Mouse (Mus musculus) E14TG2a.4 (cell line): ENCODE measurements around the gene Cnot10.

Source experiments
- H3K27me3 ChIP-seq: 2 replicates; pipeline ENCODE4 v1.6.1; 2014; ENCODE audit warnings: low read length, control low read depth; ENCODE audit not compliant: insufficient read depth
- H3K36me3 ChIP-seq: 2 replicates; pipeline ENCODE4 v1.6.1; 2014; ENCODE audit warnings: low read length, control low read depth; ENCODE audit not compliant: insufficient read depth
- H3K4me1 ChIP-seq: replicated peaks from 2 replicates; pipeline ENCODE4 v1.6.1; 2014; ENCODE audit warnings: low read depth, low read length, control low read depth
- H3K4me3 ChIP-seq: replicated peaks from 2 replicates; pipeline ENCODE4 v1.5.1; 2014; ENCODE audit warnings: mild to moderate bottlenecking, low read length
- H3K9me3 ChIP-seq: 2 replicates; pipeline ENCODE4 v1.6.1; 2014; ENCODE audit warnings: low read length, control low read depth
- CTCF ChIP-seq: conservative IDR thresholded peaks from 2 replicates; pipeline ENCODE4 v1.5.1; 2014; ENCODE audit warnings: low read length
- NANOG ChIP-seq: IDR thresholded peaks from 2 replicates; pipeline ENCODE4 v1.6.1; 2014; ENCODE audit warnings: borderline replicate concordance, low read length, mixed read lengths
- POU5F1 ChIP-seq: IDR thresholded peaks from 2 replicates; pipeline ENCODE4 v1.6.1; 2014; ENCODE audit warnings: low read length, borderline replicate concordance

The Cnot10 gene

DNA sequence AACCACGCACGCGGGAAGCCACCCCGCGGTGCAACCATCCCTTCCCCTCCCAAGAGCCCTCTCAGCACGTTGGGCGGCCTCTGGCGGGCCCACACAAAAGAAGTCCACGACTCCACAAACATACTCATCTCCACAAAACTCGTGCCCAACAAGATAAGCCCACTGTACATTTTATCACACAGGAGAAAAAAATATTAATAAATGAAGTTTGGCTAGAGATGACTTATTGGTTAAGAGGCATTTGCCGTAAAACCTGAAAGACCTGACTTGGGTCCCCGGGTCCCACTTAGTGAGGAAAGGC, 78.4 kb downstream of the Cnot10 start:
- Histone ChIP-seq H3K27me3 (no peaks in the 10 kb centered on the region), H3K4me3 (peak overlapping the region; percentile 92), H3K36me3 (peaks cover 47% of the 10 kb centered on the region), H3K4me1 (peaks cover 59% of the 10 kb centered on the region), H3K9me3 (no peaks in the 10 kb centered on the region)
- TF ChIP-seq POU5F1 (no peak), CTCF (no peak), NANOG (no peak)

DNA sequence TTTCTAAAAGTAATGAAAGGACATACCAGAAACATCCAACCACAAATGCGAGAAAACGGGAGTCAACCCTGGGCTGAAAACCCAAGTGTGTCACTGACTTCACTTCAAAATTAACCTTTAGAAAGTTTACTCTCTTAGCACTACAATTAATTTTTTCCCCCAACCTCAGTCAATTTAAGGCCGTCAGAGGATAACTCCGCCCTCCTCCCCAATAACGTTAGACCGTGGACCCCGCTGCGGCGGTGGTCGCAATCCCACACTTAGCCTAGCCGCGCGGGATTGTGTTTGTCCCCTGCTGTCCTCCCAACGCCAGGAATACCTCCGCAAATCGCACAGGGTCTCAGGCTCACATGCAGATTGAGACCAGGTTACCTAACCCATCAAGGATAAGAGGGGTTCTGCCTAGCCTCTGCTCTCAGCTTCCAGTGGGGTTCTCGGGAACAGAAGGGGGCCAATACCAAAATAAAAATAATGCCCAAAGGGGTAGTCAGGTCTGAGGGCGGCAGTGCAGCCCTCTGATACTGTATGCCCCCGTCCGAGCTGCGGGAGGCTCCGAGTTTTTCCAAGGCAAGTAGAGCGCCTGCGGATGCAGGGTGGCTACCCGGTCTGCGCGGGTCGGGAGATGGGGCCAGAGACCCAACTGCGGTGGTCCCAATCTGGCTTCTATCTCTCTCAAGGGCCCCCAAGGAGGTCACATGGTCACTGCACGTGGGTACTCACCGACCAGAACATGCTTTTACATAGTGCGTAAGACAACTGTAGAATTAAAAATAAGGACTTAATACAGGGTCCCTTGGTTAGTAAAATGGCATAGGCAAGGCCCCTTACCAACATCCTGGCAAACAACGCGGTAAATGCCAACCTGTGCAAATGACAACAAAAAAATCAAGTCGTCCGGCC, 79.0 kb downstream of the Cnot10 start:
- H3K27me3 ChIP-seq, result no peaks in the 10 kb centered on the region
- H3K4me3 ChIP-seq, result peak overlapping the region; percentile 92
- TF ChIP-seq NANOG (no peak), POU5F1 (no peak), CTCF (no peak)
- no peaks in the 10 kb centered on the region for H3K9me3 ChIP-seq
- peaks cover 58% of the 10 kb centered on the region for H3K4me1 ChIP-seq
- H3K36me3 ChIP-seq, result peaks cover 48% of the 10 kb centered on the region

DNA sequence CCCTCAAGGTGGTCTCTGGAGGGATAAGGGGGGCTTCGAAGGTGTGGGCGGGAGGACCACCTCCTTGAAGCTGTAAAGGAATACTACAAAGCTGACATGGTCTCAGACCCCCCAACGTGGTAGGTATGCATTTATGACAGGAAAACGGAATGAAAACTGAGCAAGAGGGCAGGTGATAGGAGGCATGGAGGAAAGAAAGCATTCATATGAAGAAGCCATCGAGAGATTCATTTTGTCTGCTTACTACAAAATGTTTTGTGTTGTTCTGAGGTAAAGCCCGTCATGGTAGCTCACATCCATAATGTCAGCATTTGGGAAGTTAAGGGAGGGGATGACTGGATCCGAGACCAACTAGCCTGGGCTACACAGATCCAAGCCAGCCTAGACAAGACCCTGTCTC, 79.8 kb downstream of the Cnot10 start:
- no peaks in the 10 kb centered on the region for H3K27me3 ChIP-seq

DNA sequence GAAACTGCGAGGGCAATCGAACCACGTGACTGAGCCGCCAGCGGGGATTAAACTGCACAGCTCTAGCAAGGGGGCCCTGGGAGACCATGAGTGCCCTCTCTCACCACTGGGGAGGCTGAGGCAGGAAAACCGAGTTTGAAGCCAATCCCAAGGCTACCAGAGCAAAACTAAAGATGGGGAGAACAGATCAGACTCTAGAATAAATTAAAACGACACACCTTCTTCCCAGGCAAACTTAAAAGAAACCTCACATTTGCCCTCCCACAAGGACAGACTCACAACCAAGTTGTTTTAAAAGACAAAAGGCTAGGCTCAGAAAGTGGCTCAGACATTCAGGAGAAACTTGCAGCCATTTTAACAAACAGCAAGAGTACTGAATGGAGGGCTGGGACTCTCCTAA, 82.9 kb downstream of the Cnot10 start:
- Histone ChIP-seq H3K27me3 (no peaks in the 10 kb centered on the region), H3K4me1 (peaks cover 83% of the 10 kb centered on the region), H3K9me3 (no peaks in the 10 kb centered on the region), H3K4me3 (peak overlapping the region; percentile 92), H3K36me3 (peaks cover 87% of the 10 kb centered on the region)
- TF ChIP-seq NANOG (no peak; the same call in 1 of the 2 replicates), POU5F1 (no peak), CTCF (no peak)

More for the DNA sequence above, 79.8 kb downstream of the Cnot10 start:
- no peak for TF ChIP-seq NANOG
- TF ChIP-seq CTCF, result no peak
- TF ChIP-seq POU5F1, result no peak
- Histone ChIP-seq H3K4me1 (peaks cover 59% of the 10 kb centered on the region), H3K4me3 (peak overlapping the region; percentile 92), H3K36me3 (peaks cover 57% of the 10 kb centered on the region), H3K9me3 (no peaks in the 10 kb centered on the region)

DNA sequence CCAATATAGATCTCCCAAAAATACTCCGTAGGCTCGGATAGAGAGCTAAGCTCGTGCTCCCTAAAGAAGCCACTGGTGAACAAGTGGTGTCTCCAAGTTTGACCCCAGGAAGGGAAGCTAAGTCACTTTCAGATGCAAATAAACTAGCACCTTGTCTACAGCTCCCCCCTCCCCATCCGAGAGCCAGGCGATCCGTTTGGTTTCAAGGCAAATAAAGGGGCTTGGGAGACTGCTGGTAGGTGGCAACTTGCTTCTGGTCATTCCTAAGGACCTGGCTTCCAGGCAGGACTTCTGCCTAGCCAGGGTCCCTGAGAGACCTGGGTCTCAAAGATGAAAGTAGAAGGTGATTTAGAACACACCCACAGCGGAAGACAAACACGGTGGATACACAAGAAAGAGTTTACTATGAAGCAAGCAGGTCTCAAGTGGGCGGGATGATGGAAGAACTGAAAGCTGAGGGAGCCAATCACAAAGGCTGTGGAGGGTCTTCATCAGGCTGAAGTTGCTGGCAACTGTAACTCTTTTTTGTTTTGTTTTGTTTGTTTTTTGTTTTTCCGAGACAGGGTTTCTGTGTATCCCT, 83.6 kb downstream of the Cnot10 start:
- no peaks in the 10 kb centered on the region for H3K9me3 ChIP-seq
- peak overlapping the region; percentile 92 for H3K4me3 ChIP-seq
- no peaks in the 10 kb centered on the region for H3K27me3 ChIP-seq
- H3K4me1 ChIP-seq, result peaks cover 90% of the 10 kb centered on the region
- H3K36me3 ChIP-seq, result peaks cover 87% of the 10 kb centered on the region
- TF ChIP-seq CTCF, result no peak
- TF ChIP-seq POU5F1, result no peak
- TF ChIP-seq NANOG, result no peak

DNA sequence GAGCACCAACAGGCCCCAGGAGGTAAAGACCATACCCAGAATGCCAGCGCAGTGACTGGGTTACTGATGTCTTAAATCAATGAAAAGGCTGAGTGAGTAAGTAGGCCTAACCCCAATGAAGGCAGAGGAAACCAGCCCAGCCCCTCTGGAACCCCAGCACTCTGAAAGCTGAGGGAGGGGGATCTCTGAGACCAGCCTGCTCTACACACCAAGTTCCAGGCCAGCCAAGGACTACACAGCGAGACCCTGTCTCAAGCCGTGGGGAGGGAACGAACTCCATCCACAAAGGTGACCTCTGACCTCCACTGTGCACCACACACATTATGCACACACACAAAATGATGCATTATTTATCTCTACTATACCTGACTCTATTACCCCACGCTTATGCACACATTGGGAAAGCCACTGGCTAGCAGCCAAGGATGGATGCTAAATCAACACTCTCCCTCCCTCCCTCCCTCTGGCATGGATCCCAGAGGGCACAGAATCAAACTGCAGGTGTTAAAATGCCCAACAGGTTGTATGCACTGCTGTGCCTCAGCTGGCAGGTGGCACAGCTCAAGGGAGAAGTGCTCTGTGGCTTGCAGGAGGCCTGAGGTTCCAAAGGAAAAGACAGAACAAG, 85.5 kb downstream of the Cnot10 start:
- peak overlapping the region; percentile 92 for H3K4me3 ChIP-seq
- no peak for TF ChIP-seq POU5F1
- no peak for TF ChIP-seq CTCF
- TF ChIP-seq NANOG, result no peak
- peaks cover 87% of the 10 kb centered on the region for H3K36me3 ChIP-seq
- no peaks in the 10 kb centered on the region for H3K9me3 ChIP-seq
- peaks cover 97% of the 10 kb centered on the region for H3K4me1 ChIP-seq
- no peaks in the 10 kb centered on the region for H3K27me3 ChIP-seq

DNA sequence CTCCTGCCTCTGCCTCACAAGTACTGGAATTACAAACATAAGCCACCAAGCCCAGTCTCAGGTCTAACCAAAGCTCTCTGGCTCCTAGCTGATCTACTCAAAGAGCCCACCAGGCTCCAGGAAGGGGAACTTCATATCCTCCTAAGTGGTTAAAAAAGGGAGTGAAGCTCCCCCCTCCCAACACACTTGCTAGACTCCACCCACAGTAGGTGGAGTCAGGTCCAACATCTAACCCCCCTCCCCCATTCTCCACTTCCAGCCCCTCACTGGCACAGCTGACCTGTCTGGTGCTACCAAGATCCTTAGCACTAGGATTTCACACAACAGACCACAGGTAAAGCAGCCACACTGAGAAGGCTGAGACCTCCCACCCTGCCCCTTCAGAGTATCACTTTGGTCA, 86.2 kb downstream of the Cnot10 start:
- TF ChIP-seq NANOG, result no peak
- TF ChIP-seq CTCF, result no peak
- TF ChIP-seq POU5F1, result no peak
- Histone ChIP-seq H3K36me3 (peaks cover 83% of the 10 kb centered on the region), H3K27me3 (no peaks in the 10 kb centered on the region), H3K4me1 (peaks cover 97% of the 10 kb centered on the region), H3K9me3 (no peaks in the 10 kb centered on the region), H3K4me3 (peak overlapping the region; percentile 92)

DNA sequence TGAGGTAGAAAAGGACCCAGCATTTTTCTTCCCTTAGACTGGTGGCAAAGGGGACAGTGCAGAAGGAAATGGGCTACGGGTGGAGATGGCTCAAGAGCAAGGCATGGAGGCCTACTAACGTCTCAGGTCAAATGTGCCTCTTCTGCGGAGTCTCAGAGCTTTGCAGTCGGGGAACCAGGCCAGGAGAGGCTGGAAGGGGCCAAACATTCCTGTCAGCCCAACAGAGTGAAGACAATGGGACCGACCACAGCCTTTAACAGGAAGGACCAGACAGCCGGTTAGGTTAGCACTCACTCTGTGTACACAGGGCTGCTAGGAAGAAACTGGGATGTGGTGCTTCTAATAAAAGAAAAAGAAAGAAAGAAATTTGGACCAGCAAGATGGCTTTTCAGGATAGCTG, 90.0 kb downstream of the Cnot10 start:
- H3K36me3 ChIP-seq, result peaks cover 92% of the 10 kb centered on the region

More for the DNA sequence above, 90.0 kb downstream of the Cnot10 start:
- H3K4me3 ChIP-seq, result peak overlapping the region; percentile 92
- H3K9me3 ChIP-seq, result no peaks in the 10 kb centered on the region
- H3K4me1 ChIP-seq, result peaks cover 100% of the 10 kb centered on the region
- TF ChIP-seq NANOG (no peak), CTCF (no peak), POU5F1 (no peak)
- H3K27me3 ChIP-seq, result no peaks in the 10 kb centered on the region
